Mouse (Mus musculus) intestine, postnatal 0 days (tissue): Measurements from ENCODE around the gene Rwdd2a. TPM values are rescaled to one million over a fixed set of nuclear protein-coding genes. Genes with fewer than 3 reads are reported as not detected.

Experiments
- ATAC-seq: fragments of 200-750 bp; cut with Nextera tagmentation; 2 replicates; pipeline ENCODE4 v1.8.0; 2017; ENCODE audit warnings: mild to moderate bottlenecking, moderate TSS enrichment, moderate library complexity
- H3K27ac ChIP-seq: fragments of 300-500 bp; sonication (generic); 2 replicates; pipeline ENCODE4 v1.5.1; 2014; ENCODE audit warnings: mild to moderate bottlenecking, low read depth, low read length, moderate library complexity
- H3K27me3 ChIP-seq: fragments of 300-500 bp; sonication (generic); replicated peaks from 2 replicates; pipeline ENCODE4 v1.6.1; 2014; ENCODE audit warnings: low read length, mixed read lengths; ENCODE audit not compliant: control insufficient read depth, insufficient read depth
- H3K36me3 ChIP-seq: fragments of 300-500 bp; sonication (generic); 2 replicates; pipeline ENCODE4 v1.6.1; 2014; ENCODE audit warnings: mild to moderate bottlenecking, moderate library complexity; ENCODE audit not compliant: control insufficient read depth, insufficient read depth
- H3K4me1 ChIP-seq: fragments of 300-500 bp; sonication (generic); replicated peaks from 2 replicates; pipeline ENCODE4 v1.6.1; 2014; ENCODE audit warnings: antibody characterized with exemption, low read length, mixed read lengths; ENCODE audit not compliant: control insufficient read depth, insufficient read depth
- H3K4me2 ChIP-seq: fragments of 300-500 bp; sonication (generic); replicated peaks from 2 replicates; pipeline ENCODE4 v1.6.1; 2014; ENCODE audit warnings: low read depth, mild to moderate bottlenecking, moderate library complexity
- H3K4me3 ChIP-seq: fragments of 300-500 bp; sonication (generic); 2 replicates; pipeline ENCODE4 v1.5.1; 2014; ENCODE audit warnings: low read depth, low read length
- H3K9ac ChIP-seq: fragments of 300-500 bp; sonication (generic); 2 replicates; pipeline ENCODE4 v1.6.1; 2014; ENCODE audit warnings: mild to moderate bottlenecking, low read depth, low read length
- H3K9me3 ChIP-seq: fragments of 300-500 bp; sonication (generic); 2 replicates; pipeline ENCODE4 v1.6.1; 2016; ENCODE audit warnings: mixed run types; ENCODE audit not compliant: control insufficient read depth
- CTCF ChIP-seq: sonication (generic); IDR thresholded peaks from 2 replicates; pipeline ENCODE4 v1.5.1; 2016; ENCODE audit warnings: low read depth, mild to moderate bottlenecking, control low read depth, antibody characterized with exemption, moderate library complexity
- WGBS: fragments of 180-500 bp; shearing (Covaris S2); extraction: QIAGEN DNeasy Blood & Tissue Kit; methylation state at CpG from one replicate; pipeline ENCODE4 v1.1.7; 2014; 5-methylcytosine and 5-hydroxymethylcytosine counted together
- polyA plus RNA-seq: library from polyadenylated mRNA; unstranded; fragments of >200 nt; fragmentation: Nextera tagmentation; extraction: Ambion mirVana; gene quantifications from 2 replicates; pipeline ENCODE4 v1.2.1, GENCODE M21; 2015

The Rwdd2a gene
- polyA plus RNA-seq, 1 experiment from 2014 or later = 5.8 TPM

GRCm38 (mm10) chr9:86599723-86600303 is 28.0 kb downstream of the Rwdd2a start:
- Histone ChIP-seq H3K36me3 (no peaks in the 10 kb centered on the region; the same call in 1 of the 2 replicates), H3K9ac (no peak overlapping the region), H3K4me3 (no peak overlapping the region), H3K27me3 (no peaks in the 10 kb centered on the region), H3K4me1 (no peaks in the 10 kb centered on the region), H3K9me3 (no peaks in the 10 kb centered on the region), H3K27ac (no peak overlapping the region), H3K4me2 (no peak overlapping the region)
- ATAC-seq = peak; percentile 68; the same call in 1 of the 2 replicates
- no peak for TF ChIP-seq CTCF
- WGBS = 24% methylated on average over 8 of the region's 8 CpGs

- no peak overlapping the region for H3K4me2 ChIP-seq
- no peak overlapping the region for H3K4me3 ChIP-seq
- H3K9me3 ChIP-seq = no peaks in the 10 kb centered on the region
- no peak for ATAC-seq
- no peak overlapping the region for H3K9ac ChIP-seq
- no peak overlapping the region for H3K27ac ChIP-seq
- H3K4me1 ChIP-seq = no peaks in the 10 kb centered on the region
- peaks cover 3% of the 10 kb centered on the region; the same call in 1 of the 2 replicates for H3K36me3 ChIP-seq
- no peak for TF ChIP-seq CTCF
- WGBS = 74% methylated on average over 6 of the region's 6 CpGs
- no peaks in the 10 kb centered on the region for H3K27me3 ChIP-seq
Observed at GRCm38 (mm10) chr9:86605776-86606175, 34.0 kb downstream of the Rwdd2a start.

- 94% methylated on average over 4 of the region's 4 CpGs for WGBS
Observed at GRCm38 (mm10) chr9:86612091-86612490, 40.3 kb downstream of the Rwdd2a start.

GRCm38 (mm10) chr9:86615765-86616164 is 44.0 kb downstream of the Rwdd2a start:
- H3K27me3 ChIP-seq = no peaks in the 10 kb centered on the region
- H3K9ac ChIP-seq = no peak overlapping the region
- no peak overlapping the region for H3K27ac ChIP-seq
- WGBS = 38% methylated on average over 1 of the region's 1 CpGs
- TF ChIP-seq CTCF = no peak
- H3K4me1 ChIP-seq = no peaks in the 10 kb centered on the region
- H3K4me3 ChIP-seq = no peak overlapping the region
- no peak overlapping the region for H3K4me2 ChIP-seq
- ATAC-seq = peak; percentile 53
- no peaks in the 10 kb centered on the region for H3K9me3 ChIP-seq
- peaks cover 14% of the 10 kb centered on the region; the same call in 1 of the 2 replicates for H3K36me3 ChIP-seq

More at GRCm38 (mm10) chr9:86612091-86612490, 40.3 kb downstream of the Rwdd2a start:
- Histone ChIP-seq H3K27me3 (no peaks in the 10 kb centered on the region), H3K4me1 (no peaks in the 10 kb centered on the region), H3K9me3 (no peaks in the 10 kb centered on the region), H3K9ac (no peak overlapping the region), H3K4me2 (no peak overlapping the region), H3K4me3 (no peak overlapping the region), H3K36me3 (peaks cover 12% of the 10 kb centered on the region; the same call in 1 of the 2 replicates), H3K27ac (no peak overlapping the region)
- ATAC-seq = no peak
- TF ChIP-seq CTCF = no peak

GRCm38 (mm10) chr9:86617837-86618492 is 46.2 kb downstream of the Rwdd2a start:
- Histone ChIP-seq H3K27me3 (no peaks in the 10 kb centered on the region), H3K4me1 (no peaks in the 10 kb centered on the region), H3K4me2 (no peak overlapping the region), H3K27ac (no peak overlapping the region), H3K9ac (no peak overlapping the region), H3K9me3 (no peaks in the 10 kb centered on the region), H3K36me3 (0 out of 2 replicates have a peak, but pooled peaks cover 5% of the 10 kb centered on the region), H3K4me3 (no peak overlapping the region)
- 60% methylated on average over 7 of the region's 7 CpGs for WGBS
- ATAC-seq = no peak
- no peak for TF ChIP-seq CTCF

- H3K27me3 ChIP-seq = no peaks in the 10 kb centered on the region
- no peaks in the 10 kb centered on the region for H3K4me1 ChIP-seq
- no peak overlapping the region for H3K9ac ChIP-seq
- no peak overlapping the region for H3K27ac ChIP-seq
- ATAC-seq = no peak
- H3K36me3 ChIP-seq = 0 out of 2 replicates have a peak, but pooled peaks cover 5% of the 10 kb centered on the region
- TF ChIP-seq CTCF = no peak
- WGBS = 59% methylated on average over 10 of the region's 10 CpGs
- H3K9me3 ChIP-seq = no peaks in the 10 kb centered on the region
- H3K4me2 ChIP-seq = no peak overlapping the region
- H3K4me3 ChIP-seq = no peak overlapping the region
Observed at GRCm38 (mm10) chr9:86619341-86620139, 47.7 kb downstream of the Rwdd2a start.
